Mouse (Mus musculus) liver, embryonic 11.5 days (tissue): ENCODE measurements around the gene Foxp4. TPM values are rescaled to one million over a fixed set of nuclear protein-coding genes. Genes with fewer than 3 reads are reported as not detected.

Experiments
- ATAC-seq: fragments of 200-750 bp; cut with Nextera tagmentation; replicated peaks from 2 replicates; pipeline ENCODE4 v1.8.0; 2017; ENCODE audit warnings: moderate number of reproducible peaks, mild to moderate bottlenecking, moderate TSS enrichment, moderate library complexity; ENCODE audit not compliant: low FRiP score
- DNase-seq: peaks from one replicate; pipeline ENCODE4 v3.0.0-alpha.2; 2017; ENCODE audit warnings: low spot score
- H3K27ac ChIP-seq: fragments of 300-500 bp; sonication (generic); 2 replicates; pipeline ENCODE4 v1.5.1; 2014; ENCODE audit warnings: mild to moderate bottlenecking, low read depth, low read length, control low read depth
- H3K27me3 ChIP-seq: fragments of 300-500 bp; sonication (generic); replicated peaks from 2 replicates; pipeline ENCODE4 v1.6.1; 2014; ENCODE audit warnings: low read length, mixed read lengths; ENCODE audit not compliant: control insufficient read depth, insufficient read depth
- H3K36me3 ChIP-seq: fragments of 300-500 bp; sonication (generic); 2 replicates; pipeline ENCODE4 v1.6.1; 2014; ENCODE audit warnings: mild to moderate bottlenecking, low read length, moderate library complexity, mixed read lengths; ENCODE audit not compliant: control insufficient read depth, insufficient read depth
- H3K4me1 ChIP-seq: fragments of 300-500 bp; sonication (generic); replicated peaks from 2 replicates; pipeline ENCODE4 v1.6.1; 2014; ENCODE audit warnings: low read length, mixed read lengths; ENCODE audit not compliant: control insufficient read depth, insufficient read depth
- H3K4me2 ChIP-seq: fragments of 300-500 bp; sonication (generic); 2 replicates; pipeline ENCODE4 v1.6.1; 2014; ENCODE audit warnings: mild to moderate bottlenecking, control low read depth, moderate library complexity
- H3K4me3 ChIP-seq: fragments of 300-500 bp; sonication (generic); 2 replicates; pipeline ENCODE4 v1.5.1; 2014; ENCODE audit warnings: low read depth, low read length, control low read depth
- H3K9ac ChIP-seq: fragments of 300-500 bp; sonication (generic); 2 replicates; pipeline ENCODE4 v1.6.1; 2014; ENCODE audit warnings: low read depth, low read length, control low read depth
- H3K9me3 ChIP-seq: fragments of 300-500 bp; sonication (generic); 2 replicates; pipeline ENCODE4 v1.6.1; 2016; ENCODE audit warnings: low read length, inconsistent platforms, mixed read lengths; ENCODE audit not compliant: control insufficient read depth
- WGBS: fragments of 180-500 bp; shearing (Covaris S2); extraction: QIAGEN DNeasy Blood & Tissue Kit; methylation state at CpG from one replicate; pipeline ENCODE4 v1.1.7; 2014; 5-methylcytosine and 5-hydroxymethylcytosine counted together
- polyA plus RNA-seq: library from polyadenylated mRNA; unstranded; fragments of >200 nt; fragmentation: Nextera tagmentation; extraction: Ambion mirVana; gene quantifications from 2 replicates; pipeline ENCODE4 v1.2.1, GENCODE M21; 2014

Gene Foxp4
- polyA plus RNA-seq, 1 experiment from 2014 or later: 21.6 TPM

- Histone ChIP-seq H3K27ac (no peak overlapping the region), H3K27me3 (peaks cover 15% of the 10 kb centered on the region), H3K4me1 (peaks cover 16% of the 10 kb centered on the region), H3K9ac (no peak overlapping the region), H3K4me2 (no peak overlapping the region), H3K36me3 (no peaks in the 10 kb centered on the region), H3K4me3 (no peak overlapping the region), H3K9me3 (no peaks in the 10 kb centered on the region)
- WGBS: 21% methylated on average over 12 of the region's 12 CpGs
- DNase-seq: no peak
- no peak for ATAC-seq
Observed at GRCm38 (mm10) chr17:47952368-47953081, 28.1 kb upstream of the Foxp4 start.

- Histone ChIP-seq H3K4me1 (peaks cover 23% of the 10 kb centered on the region), H3K4me3 (no peak overlapping the region), H3K36me3 (no peaks in the 10 kb centered on the region), H3K9ac (no peak overlapping the region), H3K4me2 (no peak overlapping the region), H3K27ac (no peak overlapping the region), H3K9me3 (no peaks in the 10 kb centered on the region), H3K27me3 (peaks cover 15% of the 10 kb centered on the region)
- ATAC-seq (no peak), DNase-seq (no peak)
- 68% methylated on average over 13 of the region's 13 CpGs for WGBS
Observed at GRCm38 (mm10) chr17:47951452-47951851, 27.0 kb upstream of the Foxp4 start.

GRCm38 (mm10) chr17:47950831-47951230, 26.4 kb upstream of the Foxp4 start:
- 76% methylated on average over 5 of the region's 5 CpGs for WGBS
- H3K9me3 ChIP-seq: no peaks in the 10 kb centered on the region
- peaks cover 15% of the 10 kb centered on the region for H3K27me3 ChIP-seq
- no peak overlapping the region for H3K4me2 ChIP-seq
- H3K9ac ChIP-seq: no peak overlapping the region
- no peak for DNase-seq
- no peak overlapping the region for H3K4me3 ChIP-seq
- H3K36me3 ChIP-seq: no peaks in the 10 kb centered on the region
- peaks cover 23% of the 10 kb centered on the region for H3K4me1 ChIP-seq
- no peak overlapping the region for H3K27ac ChIP-seq
- no peak for ATAC-seq

- peaks cover 15% of the 10 kb centered on the region for H3K27me3 ChIP-seq
- no peak overlapping the region for H3K27ac ChIP-seq
- no peak overlapping the region for H3K4me2 ChIP-seq
- peaks cover 19% of the 10 kb centered on the region for H3K4me1 ChIP-seq
- H3K36me3 ChIP-seq: no peaks in the 10 kb centered on the region
- no peak overlapping the region for H3K4me3 ChIP-seq
- H3K9ac ChIP-seq: no peak overlapping the region
- no peaks in the 10 kb centered on the region for H3K9me3 ChIP-seq
- 87% methylated on average over 12 of the region's 12 CpGs for WGBS
- ATAC-seq (no peak), DNase-seq (no peak)
Observed at GRCm38 (mm10) chr17:47949441-47949840, 25.0 kb upstream of the Foxp4 start.

- Histone ChIP-seq H3K4me1 (peaks cover 19% of the 10 kb centered on the region), H3K36me3 (no peaks in the 10 kb centered on the region), H3K9me3 (no peaks in the 10 kb centered on the region), H3K27ac (no peak overlapping the region), H3K4me3 (no peak overlapping the region), H3K9ac (no peak overlapping the region), H3K27me3 (peaks cover 12% of the 10 kb centered on the region), H3K4me2 (no peak overlapping the region)
- ATAC-seq (no peak), DNase-seq (no peak)
- 52% methylated on average over 5 of the region's 5 CpGs for WGBS
Observed at GRCm38 (mm10) chr17:47948753-47949152, 24.3 kb upstream of the Foxp4 start.

GRCm38 (mm10) chr17:47946921-47947420, 22.5 kb upstream of the Foxp4 start:
- Histone ChIP-seq H3K4me1 (peaks cover 18% of the 10 kb centered on the region), H3K36me3 (no peaks in the 10 kb centered on the region), H3K4me3 (no peak overlapping the region; the same call in 1 of the 2 replicates), H3K27ac (no peak overlapping the region; the same call in 1 of the 2 replicates), H3K9ac (no peak overlapping the region), H3K9me3 (no peaks in the 10 kb centered on the region), H3K27me3 (peaks cover 3% of the 10 kb centered on the region), H3K4me2 (peak overlapping the region; percentile 41)
- DNase-seq (no peak), ATAC-seq (no peak; the same call in 1 of the 2 replicates)
- 13% methylated on average over 14 of the region's 14 CpGs for WGBS

GRCm38 (mm10) chr17:47946111-47946510, 21.7 kb upstream of the Foxp4 start:
- Histone ChIP-seq H3K9ac (no peak overlapping the region), H3K36me3 (no peaks in the 10 kb centered on the region), H3K27me3 (no peaks in the 10 kb centered on the region; the same call in 1 of the 2 replicates), H3K4me1 (peaks cover 15% of the 10 kb centered on the region), H3K9me3 (no peaks in the 10 kb centered on the region), H3K27ac (no peak overlapping the region), H3K4me3 (no peak overlapping the region), H3K4me2 (no peak overlapping the region)
- DNase-seq (no peak), ATAC-seq (no peak)
- 73% methylated on average over 3 of the region's 3 CpGs for WGBS

- 38% methylated on average over 9 of the region's 9 CpGs for WGBS
- Histone ChIP-seq H3K9me3 (no peaks in the 10 kb centered on the region), H3K27me3 (no peaks in the 10 kb centered on the region; the same call in 1 of the 2 replicates), H3K36me3 (no peaks in the 10 kb centered on the region), H3K4me2 (no peak overlapping the region), H3K27ac (no peak overlapping the region), H3K4me3 (no peak overlapping the region), H3K4me1 (peaks cover 15% of the 10 kb centered on the region), H3K9ac (no peak overlapping the region)
- DNase-seq: no peak
- ATAC-seq: no peak
Observed at GRCm38 (mm10) chr17:47943103-47943870, 18.8 kb upstream of the Foxp4 start.
